Mouse (Mus musculus): ENCODE measurements around the gene Shisal2a.
"Not testable (repeated sequence)": the region's sequence is repeated elsewhere in the genome, so short reads cannot be mapped to it uniquely, and the experiment has no call there.

Shisal2a gene

GRCm38 (mm10) chr4:108379476-108379875 lies 3.7 kb downstream of the Shisal2a start:
- no peak for DNase-seq (ENCODE audit: inconsistent age in 2 of 2, low spot score in 1 of 2)

GRCm38 (mm10) chr4:108372166-108372565 lies 11.0 kb downstream of the Shisal2a start:
- no peak for DNase-seq (ENCODE audit: inconsistent age in 2 of 2, low spot score in 1 of 2)

GRCm38 (mm10) chr4:108371421-108371820 lies 11.7 kb downstream of the Shisal2a start:
- no peak for DNase-seq (ENCODE audit: inconsistent age in 2 of 2, low spot score in 1 of 2)

- DNase-seq (ENCODE audit: inconsistent age in 2 of 2, low spot score in 1 of 2) = peak in 1 of 2 experiments; percentile 30
Measured at GRCm38 (mm10) chr4:108370409-108370808, 12.7 kb downstream of the Shisal2a start.

- DNase-seq (ENCODE audit: inconsistent age in 2 of 2, low spot score in 1 of 2) = peak in 1 of 2 experiments; percentile 55
Measured at GRCm38 (mm10) chr4:108369254-108369653, 13.9 kb downstream of the Shisal2a start.

GRCm38 (mm10) chr4:108364111-108364476 lies 19.1 kb downstream of the Shisal2a start:
- DNase-seq (ENCODE audit: inconsistent age in 2 of 2, low spot score in 1 of 2) = peak; percentile 36 to 64

GRCm38 (mm10) chr4:108363355-108364110 lies 19.6 kb downstream of the Shisal2a start:
- peak in 1 of 2 experiments; percentile 66 for DNase-seq (ENCODE audit: inconsistent age in 2 of 2, low spot score in 1 of 2)

GRCm38 (mm10) chr4:108362321-108363261 lies 20.6 kb downstream of the Shisal2a start:
- DNase-seq (ENCODE audit: inconsistent age in 2 of 2, low spot score in 1 of 2) = peak; percentile 45 to 57

GRCm38 (mm10) chr4:108360136-108361055 lies 22.8 kb downstream of the Shisal2a start:
- DNase-seq (ENCODE audit: inconsistent age in 2 of 2, low spot score in 1 of 2) = peak; percentile 28 to 58

GRCm38 (mm10) chr4:108358498-108358897 lies 24.7 kb downstream of the Shisal2a start:
- no peak for DNase-seq (ENCODE audit: inconsistent age in 2 of 2, low spot score in 1 of 2)

- DNase-seq (ENCODE audit: inconsistent age in 2 of 2, low spot score in 1 of 2) = no peak
Measured at GRCm38 (mm10) chr4:108357458-108357857, 25.7 kb downstream of the Shisal2a start.

GRCm38 (mm10) chr4:108353591-108353990 lies 29.6 kb downstream of the Shisal2a start:
- DNase-seq (ENCODE audit: inconsistent age in 2 of 2, low spot score in 1 of 2) = not testable (repeated sequence)

GRCm38 (mm10) chr4:108350819-108351218 lies 32.3 kb downstream of the Shisal2a start:
- DNase-seq (ENCODE audit: inconsistent age in 2 of 2, low spot score in 1 of 2) = peak; percentile 35 to 70

GRCm38 (mm10) chr4:108349836-108350547 lies 33.2 kb downstream of the Shisal2a start:
- DNase-seq (ENCODE audit: inconsistent age in 2 of 2, low spot score in 1 of 2) = peak; percentile 28 to 53

GRCm38 (mm10) chr4:108349064-108349463 lies 34.1 kb downstream of the Shisal2a start:
- no peak for DNase-seq (ENCODE audit: inconsistent age in 2 of 2, low spot score in 1 of 2)

GRCm38 (mm10) chr4:108348256-108348875 lies 34.8 kb downstream of the Shisal2a start:
- no peak for DNase-seq (ENCODE audit: inconsistent age in 2 of 2, low spot score in 1 of 2)

- peak; percentile 30 to 77 for DNase-seq (ENCODE audit: inconsistent age in 2 of 2, low spot score in 1 of 2)
Measured at GRCm38 (mm10) chr4:108347111-108347510, 36.0 kb downstream of the Shisal2a start.

- DNase-seq (ENCODE audit: inconsistent age in 2 of 2, low spot score in 1 of 2) = no peak
Measured at GRCm38 (mm10) chr4:108345826-108346225, 37.3 kb downstream of the Shisal2a start.

- DNase-seq (ENCODE audit: inconsistent age in 2 of 2, low spot score in 1 of 2) = no peak
Measured at GRCm38 (mm10) chr4:108344631-108345083, 38.5 kb downstream of the Shisal2a start.
